Mouse (Mus musculus): Measurements from ENCODE around the gene Arl5c.

Gene Arl5c

DNA sequence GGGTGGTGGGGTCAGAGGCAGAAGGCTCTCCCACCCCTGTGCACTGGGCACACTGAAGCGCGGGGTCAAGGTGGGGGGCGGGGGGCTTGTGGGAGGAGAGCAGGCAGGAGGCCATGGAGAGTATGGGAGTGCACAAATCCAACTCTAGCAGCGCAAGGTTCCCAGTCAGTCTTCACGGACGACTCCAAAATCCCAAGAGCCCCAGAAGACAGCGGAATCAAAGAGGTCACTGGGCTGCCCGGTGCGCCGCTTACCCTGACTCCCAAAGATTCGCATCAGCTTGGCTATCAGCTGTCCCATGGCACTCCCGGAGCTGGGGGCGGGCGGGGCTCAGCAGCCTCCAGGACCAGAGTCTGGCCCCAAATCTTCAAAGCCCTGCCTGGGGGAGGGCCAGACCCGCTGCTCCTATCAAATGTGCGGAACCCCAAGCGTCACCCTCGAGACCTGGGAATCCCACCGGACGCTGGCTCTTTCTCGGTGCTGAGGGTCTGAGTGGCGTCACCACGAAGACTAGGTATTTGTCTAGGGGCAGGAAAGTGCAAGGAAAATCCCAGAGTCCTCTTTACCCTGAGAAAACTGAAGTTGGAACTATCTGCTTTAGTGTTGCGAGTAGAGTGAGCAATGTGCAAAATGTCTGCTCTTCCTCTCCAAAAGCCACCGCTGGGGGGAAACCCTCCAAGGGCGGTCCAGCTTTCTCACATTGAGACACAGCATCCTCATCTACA, at the start of gene Arl5c:
Arl5c (minus strand) TSS at position 618 of the 725 bp plus-strand sequence.
- peak; percentile 29 to 47 for DNase-seq

DNA sequence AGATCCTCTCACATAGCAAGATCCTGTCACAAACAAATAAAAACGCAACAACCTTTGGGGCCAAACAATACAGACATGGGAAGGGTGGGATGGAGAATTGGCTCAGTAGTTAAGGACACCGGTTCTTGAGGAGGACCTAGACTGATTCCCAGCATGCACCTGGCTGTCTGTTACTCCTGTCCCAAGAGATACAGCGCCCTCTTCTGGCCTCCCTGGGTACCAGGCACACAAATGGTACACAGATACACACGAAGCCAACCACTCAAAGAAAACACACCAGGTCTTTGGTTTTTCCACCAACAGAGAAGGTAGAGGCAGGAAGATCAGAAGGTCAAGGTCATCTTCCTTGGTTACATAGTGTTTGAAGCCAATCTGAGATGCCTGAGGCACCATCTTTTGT, 49.6 kb upstream of the Arl5c start:
- DNase-seq: no peak

DNA sequence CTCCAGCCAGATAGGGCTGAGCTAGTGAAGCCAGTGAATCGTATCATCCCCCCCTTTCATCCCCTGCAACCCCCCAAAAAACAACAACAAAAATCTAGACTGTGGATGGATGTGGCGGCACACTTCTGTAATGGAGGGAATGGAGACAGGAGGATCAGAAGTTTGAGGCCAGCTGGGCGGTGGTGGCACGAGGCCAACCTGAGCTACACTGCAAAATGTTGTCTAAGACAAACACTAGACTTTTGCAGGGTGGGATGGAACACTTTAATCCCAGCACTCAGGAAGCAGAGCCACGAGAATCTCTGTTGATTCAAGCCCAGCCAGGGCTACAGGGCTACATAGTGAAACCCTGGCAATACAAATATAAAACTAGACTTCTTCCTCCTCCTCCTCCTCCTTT, 48.1 kb upstream of the Arl5c start:
- peak; percentile 46 to 65 for DNase-seq

DNA sequence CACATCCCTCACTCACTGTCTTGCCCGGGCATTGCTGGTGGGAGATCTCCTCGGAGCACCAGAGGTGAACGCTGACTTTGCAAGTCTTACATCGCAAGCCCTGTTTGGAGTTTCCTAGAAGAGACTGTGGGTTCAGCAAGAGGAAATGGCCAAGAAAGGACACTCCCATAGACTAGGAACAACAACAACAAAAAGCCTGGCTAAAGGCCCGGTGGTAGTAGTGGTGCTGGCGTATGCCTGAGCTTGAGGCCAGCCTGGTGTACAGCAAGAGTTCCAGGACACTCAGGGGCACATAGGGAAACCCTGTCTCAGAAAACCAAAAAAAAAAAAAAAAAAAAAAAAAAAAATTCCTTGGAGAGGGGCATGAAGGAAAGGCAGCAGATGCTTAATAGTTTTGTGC, 46.8 kb upstream of the Arl5c start:
- no peak for DNase-seq

DNA sequence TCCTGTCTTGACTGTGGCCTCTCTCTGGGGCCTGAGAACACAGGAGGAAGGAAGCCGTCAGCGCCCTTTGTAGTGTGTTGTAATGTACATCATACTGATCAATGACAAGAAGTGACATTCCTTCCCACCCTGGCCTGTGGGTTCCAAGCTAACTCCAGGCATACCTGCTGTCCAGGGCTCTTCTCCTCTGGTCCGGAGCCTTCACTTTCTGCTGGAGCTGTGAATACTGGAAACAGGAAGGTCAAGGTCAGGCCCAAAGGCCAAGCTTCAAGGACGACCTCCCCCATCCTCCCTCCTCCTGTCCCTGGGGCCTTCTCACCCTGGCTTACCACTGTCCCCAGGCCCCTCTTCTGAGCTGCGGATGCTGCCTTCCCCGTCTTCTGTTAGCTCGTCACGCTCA, 45.0 kb upstream of the Arl5c start:
- DNase-seq: no peak

DNA sequence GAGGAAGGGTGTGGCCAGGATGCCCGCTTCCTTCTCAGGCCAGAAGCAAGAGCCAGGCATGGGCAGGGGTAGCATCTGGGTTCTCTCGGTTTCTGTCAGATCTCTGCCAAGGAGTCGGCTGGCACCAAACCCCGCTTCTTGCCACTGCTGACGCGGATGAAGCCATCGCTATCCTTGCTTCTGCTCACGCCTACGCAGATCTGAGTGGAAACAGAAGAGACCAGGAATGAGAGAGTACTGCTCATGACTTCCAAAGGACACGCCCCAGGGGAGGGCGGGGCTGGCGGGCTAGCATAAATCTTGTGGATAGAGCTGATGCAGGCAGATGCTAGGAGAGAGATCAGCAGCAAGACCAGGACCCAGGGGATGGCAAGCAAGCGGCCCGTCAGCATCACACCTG, 41.9 kb upstream of the Arl5c start:
- DNase-seq: peak; percentile 48 to 69

DNA sequence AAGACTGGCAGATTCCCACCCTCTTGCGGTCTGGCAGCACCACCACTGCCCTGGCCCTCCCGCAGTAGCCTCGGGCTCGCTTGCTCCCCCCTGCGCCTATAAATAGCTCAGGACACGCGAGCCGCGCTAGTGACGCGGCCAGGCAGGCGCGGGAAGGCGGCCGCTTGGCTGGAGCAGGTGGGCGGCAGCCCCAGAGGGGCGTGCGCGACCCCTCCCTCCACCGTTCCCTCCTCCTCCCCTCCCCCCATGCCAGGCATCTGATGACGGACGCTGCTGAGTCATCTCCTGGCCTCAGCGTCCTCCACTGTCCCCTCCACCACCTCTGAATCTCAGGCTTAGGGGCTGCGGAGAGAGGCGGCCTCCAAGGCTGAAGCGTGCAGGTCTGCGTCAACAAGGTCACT, 40.0 kb upstream of the Arl5c start:
- peak; percentile 80 to 82 for DNase-seq

DNA sequence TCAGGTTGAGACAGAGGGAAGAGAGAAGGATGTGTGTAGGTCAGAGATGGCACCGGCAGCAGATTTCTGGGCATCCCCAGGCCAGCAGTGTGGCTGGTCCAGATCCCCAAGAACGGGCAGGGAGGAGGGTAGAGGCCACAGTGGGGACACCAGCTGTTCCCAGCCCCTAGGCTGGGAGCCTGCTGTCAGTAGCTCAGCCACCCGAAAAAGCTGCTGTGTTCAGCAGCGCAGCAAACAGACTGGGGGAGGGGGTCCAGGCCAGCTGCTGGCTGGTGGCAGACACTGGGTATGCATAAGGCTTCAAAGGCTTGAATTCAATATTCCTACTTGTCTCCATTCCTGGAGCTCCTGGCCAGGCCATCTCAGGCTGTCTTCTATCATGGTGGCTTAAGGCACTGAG, 38.9 kb upstream of the Arl5c start:
- DNase-seq: peak in 1 of 2 experiments; percentile 34

DNA sequence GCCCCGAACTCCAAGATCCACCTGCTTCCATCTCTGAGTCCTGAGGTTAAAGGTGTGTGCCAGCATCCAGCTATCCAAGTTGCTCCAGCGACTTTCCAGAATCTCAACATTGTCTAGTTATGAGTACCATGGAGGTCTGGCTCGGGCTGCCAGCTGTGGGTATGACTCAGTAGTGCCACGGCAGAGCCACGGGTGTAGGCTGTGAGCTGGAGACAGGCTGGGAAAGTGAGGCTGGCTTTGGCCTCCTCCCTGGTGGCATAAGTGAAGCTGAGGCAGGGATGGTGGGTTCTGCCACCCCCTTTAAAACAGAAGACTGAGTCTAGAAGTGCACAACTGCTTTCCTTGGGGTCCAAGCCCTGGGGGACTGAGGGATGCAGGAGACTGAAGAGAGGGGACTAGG, 38.1 kb upstream of the Arl5c start:
- DNase-seq: no peak

DNA sequence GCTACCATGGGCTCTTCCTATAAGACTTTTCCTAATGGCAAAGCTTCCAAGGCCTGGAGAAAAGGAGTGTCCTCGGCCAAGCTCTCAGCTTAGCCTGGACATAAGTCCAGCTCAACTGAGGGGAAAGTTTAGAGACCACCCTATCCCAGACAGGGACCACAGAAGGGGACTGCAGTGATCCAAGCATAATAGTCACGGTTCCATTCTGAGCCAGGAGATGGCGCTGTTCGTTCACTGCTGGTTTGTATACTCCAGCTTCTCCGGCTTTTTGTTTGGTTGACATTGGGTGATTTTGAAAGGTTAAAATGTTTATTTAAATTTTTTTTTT, 35.4 kb upstream of the Arl5c start:
- DNase-seq: peak; percentile 84 to 90

DNA sequence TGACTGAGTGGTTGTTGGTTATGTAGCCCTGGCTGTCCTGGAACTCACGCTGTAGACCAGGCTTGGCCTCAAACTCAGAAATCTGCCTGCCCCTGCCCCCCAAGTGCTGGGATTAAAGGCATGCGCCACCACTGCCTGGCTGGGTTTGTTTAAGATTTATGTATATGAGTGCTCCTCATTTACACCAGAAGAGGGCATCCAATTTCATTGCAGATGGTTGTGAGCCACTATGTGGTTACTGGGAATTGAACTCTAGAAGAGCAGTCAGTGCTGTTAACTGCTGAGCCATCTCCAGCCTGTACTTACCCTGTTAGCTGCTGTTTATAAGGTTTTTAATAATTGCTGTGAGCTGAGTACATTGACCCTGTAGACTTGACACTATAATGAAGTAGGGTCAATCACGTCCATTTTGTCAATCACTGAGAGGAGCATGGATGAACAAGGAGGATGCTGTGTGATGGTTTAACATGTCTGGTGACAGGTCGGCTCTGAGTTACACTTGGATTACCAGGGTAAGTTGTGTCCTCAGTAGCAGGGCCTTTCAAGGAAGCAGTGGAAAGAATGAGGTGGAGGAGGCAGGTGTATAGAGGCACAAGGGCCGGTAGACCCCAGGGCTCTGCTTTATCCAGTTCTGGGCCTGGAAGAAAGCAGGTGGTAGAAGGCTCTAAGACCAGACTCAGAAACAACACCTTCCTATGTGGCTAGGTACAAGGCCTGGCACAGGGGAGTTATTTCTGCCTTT, 34.9 kb upstream of the Arl5c start:
- no peak for DNase-seq

DNA sequence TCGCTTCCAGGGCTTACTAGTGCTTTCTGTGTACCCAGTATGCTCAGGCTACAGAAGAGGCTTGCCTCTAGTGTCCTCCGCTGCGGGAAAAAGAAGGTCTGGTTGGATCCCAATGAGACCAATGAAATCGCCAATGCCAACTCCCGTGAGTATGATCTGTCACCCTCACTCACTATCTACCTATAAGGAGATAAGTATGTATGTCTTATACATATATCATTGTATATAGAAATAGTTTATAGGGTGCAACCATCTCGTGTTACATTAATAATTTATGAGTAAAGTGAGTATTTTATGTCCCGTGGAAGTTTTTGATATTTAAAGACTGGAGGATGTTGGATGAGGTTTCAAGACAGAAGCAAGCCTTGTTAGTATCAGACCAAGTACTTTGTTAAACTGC, 31.8 kb upstream of the Arl5c start:
- no peak for DNase-seq

DNA sequence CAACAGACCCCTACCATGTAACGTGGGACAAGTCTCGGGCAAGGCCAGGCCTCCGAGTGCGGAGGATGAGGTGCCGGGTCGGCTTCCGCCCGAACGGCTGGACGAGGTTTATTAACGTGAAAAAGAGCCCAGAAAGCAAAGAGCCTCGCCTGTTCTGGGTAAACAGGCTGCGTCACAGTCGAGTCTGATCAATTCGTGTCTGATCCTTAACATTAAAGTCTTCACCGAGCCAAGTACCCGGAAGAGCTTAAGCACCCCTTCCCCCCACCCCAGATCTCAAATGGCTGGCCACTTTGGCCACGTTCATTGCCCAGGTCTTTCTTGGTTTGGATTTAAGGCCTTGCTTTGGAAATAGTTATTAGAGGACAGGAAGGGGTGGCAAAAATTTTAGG, 31.3 kb upstream of the Arl5c start:
- no peak for DNase-seq

DNA sequence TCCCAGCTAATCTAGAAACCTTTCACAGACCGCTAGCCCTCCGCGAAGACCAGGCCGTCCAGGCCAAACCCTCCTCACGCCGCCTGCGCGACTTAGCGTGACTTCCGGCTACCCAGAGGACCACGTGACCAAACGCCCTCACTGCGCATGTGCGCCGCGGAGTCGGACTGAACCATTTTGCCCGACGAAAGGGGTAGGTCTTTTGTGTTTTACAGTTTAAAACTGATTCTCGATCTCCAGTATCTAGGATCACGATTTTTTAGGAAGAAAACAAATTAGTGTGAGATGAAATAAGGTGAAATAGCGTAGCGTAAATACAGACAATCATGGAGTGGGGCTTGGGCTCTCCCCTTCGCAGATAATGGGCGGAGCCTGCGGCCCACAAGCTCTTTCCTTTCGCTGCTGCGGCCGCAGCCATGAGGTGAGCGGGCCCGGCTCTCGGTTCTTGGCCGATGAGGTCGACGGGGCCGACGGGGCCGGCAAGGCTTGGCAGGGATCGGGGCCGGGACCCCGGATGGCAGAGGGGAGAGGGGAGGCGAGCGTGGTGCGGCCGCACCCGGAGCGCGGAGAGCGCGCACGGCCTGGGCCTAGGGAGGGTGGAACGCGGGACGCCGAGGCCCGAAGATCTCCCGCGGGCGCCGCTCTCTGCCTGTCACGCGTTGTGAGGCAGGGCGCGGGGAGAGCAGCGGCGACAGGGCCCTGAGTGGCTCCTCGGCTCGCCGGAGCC, 30.8 kb upstream of the Arl5c start, which contains the start of gene Rpl19:
Rpl19 (plus strand) TSS at position 141 of the 727 bp plus-strand sequence.
- peak; percentile 95 to 96 for DNase-seq

DNA sequence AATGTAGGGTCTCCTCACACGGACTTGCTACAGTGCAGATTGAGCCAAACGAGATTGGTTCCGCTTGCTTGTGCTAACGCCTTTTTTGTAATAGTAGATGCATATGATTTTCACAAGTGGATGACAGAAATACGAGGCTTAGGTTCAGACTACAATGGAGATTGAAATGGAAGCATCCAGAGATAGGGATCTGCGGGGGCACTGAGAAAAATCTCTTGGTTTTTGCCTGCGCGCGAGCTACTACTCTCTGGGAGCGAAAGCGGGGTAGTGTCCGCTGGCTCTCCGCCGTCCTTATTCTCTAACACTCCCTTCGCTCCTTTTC, 30.2 kb upstream of the Arl5c start:
- DNase-seq: no peak

DNA sequence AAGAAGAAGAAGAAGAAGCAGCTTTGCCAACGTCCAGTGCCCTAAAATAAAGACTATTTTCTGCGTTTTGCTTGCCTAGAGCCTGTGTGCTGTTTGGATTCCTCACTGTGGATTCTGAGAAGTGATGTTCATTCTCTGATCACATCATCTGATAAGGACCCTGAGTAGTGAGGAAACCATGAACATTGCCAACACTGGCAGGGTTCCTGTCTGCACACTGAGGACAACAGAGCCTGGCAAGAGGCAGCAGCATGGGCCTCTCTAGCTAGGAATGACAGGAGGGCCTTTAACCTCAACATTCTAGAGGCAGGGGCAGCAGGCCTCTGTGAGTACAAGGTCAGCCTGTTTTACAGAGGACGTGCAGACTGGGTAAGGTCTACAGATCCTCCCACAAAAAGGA, 28.5 kb upstream of the Arl5c start:
- DNase-seq: no peak

DNA sequence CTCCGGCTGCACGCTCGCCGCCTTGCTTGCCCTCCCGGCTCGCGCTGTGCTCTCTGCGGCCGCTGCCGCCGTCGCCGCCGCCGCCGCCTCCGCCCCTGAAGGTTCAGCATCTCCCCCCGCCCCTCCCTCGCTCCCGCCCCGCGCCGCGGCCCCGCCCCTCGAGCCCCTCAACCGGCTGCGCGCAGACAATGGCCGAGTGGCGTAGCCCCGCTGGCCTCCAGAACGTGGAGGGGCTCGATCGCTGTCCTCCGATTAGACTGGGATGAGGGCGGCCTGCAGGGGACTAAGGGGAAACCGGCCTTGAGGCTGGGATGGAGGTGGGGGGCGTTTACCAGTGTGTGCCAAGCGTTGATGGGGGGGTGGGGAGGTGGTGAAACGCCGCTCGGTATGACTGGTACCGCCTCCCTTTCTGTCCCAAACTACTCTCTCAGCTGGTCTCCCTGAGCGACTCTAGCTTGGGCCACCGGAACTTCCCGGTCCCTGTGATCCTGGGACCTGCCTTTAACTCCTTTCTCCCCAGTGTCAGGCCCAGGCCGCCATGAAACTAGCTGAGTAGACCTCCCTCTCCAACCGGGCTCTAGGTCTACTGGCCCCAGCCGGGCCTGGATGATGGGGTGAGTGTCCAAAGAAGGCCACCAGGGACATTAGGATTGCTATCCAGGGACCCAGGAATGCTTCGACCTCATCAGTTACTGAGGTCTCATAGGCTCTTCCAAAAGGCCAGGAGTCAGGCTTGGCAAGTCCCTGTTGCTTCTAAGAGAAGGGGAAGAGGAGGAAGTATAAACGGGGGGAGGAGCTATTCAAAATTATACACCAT, 26.8 kb upstream of the Arl5c start, which contains the start of gene Cacnb1:
Cacnb1 (minus strand) TSS at position 480 of the 817 bp plus-strand sequence.
- peak; percentile 77 to 85 for DNase-seq

DNA sequence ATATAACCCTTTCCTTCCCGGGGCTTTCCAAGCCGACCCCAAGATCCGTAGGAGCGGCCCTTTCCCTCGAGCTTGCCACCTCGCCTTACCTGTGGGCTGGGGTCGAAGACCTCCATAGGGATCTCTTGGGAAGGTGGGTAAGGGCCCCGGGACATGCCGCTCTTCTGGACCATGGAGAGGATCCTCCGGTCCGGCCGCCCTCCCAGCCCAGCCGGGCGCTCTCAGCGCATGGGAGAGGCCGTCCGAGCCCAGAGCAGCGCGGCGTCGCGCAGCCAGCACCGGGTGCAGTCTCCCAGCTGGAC, 26.2 kb upstream of the Arl5c start:
- DNase-seq: no peak

DNA sequence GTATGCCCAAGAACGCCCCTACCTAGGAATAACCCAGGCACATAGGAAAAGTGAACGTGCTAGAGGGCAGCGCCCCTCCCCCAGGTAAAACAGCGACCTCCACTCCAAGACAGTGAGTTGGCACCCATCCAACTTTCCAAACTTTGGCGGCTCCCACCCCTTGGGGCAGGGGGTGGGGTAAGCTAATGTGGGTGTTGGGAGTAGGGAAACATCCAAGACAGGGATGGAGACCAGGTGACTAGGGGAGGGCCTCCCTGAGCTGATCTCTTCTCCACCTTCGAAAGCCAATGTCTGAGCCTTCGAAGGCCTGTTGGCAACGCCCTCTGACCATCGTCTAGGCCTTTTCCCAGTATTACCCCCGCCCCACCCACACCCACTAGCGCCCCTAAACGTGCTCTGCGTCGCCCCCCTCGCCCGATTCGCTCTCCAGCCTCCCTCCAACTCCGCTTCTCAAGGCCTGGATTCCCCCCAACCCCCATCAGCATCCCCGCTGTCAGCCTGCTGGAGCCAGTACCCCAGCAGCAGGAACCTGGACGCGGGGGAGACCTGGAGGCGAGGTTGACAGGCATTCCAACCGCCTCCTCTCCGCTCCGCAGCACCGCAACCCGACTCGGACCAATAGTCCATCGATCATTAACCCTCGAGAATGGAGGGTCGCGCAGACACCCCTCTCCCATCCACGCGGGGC, 25.7 kb upstream of the Arl5c start:
- DNase-seq: peak; percentile 60 to 69

DNA sequence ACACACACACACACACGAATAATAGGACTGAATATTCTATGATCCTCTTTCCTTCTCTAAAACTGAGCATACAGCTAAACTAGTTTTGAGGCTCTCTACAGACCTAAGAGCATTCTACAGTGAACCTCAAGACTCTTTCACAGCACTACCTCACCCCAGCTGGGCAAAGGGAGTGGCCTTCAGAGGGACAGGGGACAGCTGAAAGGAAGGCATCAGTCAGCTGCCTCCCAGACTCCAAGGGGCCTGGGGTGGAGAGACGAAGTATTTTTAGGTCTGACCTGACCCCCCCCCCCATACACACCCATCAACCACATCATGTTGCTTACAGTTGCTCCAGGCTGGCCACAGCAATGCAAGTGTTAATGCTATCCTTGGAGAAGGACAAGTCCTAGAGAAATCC, 25.1 kb upstream of the Arl5c start:
- DNase-seq: no peak

DNA sequence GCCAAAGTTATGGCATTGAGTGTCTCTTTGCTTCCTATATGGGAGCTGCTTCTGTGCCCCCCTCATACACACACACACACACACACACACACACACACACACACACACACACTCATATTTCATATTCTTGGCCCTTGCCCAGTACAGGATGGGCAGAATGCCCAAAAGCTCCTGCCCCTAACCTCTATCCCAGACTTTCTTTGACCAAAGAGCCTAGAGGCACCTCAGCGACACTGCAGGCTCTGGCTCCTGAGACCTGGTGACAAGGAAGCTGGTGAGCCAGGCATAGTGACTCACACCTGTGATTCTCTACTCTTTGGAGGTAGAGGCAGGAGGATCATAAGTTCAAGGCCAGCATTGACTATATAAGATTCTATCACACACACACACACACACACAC, 24.7 kb upstream of the Arl5c start:
- DNase-seq: peak in 1 of 2 experiments; percentile 49

DNA sequence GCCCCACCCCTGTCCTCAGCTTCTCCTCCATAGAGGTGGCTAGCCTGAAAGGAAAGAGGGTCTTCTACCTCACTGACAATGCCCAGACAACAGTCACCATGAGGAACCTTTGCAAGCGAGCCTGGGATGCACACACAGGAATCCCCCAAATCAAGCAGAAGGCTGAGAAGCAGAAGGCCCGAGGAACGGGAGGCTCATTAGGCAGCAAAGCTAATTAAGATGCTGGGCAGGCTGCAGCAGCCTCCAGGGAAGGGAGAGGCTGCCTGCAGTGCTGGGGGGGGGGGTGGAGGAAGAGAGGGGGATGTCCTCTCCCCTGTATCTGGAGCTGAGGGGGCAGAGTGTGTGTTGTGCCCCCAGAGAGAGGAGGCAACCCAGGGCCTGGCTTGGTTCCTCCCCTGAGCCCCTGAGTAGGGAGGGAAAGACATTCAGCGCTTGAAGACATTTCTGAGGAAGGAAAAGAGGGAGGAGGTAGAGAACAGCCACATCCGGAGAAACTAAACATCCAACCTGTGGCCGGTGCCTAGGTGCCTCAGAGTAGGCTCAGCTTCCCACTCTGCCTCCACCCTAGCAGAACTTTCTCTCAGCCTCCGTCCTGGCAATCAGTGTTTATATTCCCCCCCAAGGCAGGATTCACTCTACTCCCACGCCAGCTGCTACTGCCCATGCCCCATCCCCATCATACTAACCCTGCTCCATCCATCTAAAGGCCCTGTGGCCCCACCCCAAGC, 24.1 kb upstream of the Arl5c start:
- no peak for DNase-seq
